Mouse (Mus musculus): Measurements from ENCODE around the gene Adh7. TPM values are rescaled to one million over a fixed set of nuclear protein-coding genes. Genes with fewer than 3 reads are reported as not detected.
A peak's percentile ranks its signal among the peaks of the same experiment; 100 is the strongest.

Adh7 gene
- total RNA-seq, 2 experiments from 2014 or later, result 8.7 to 55.5 TPM

GRCm38 (mm10) chr3:138251156-138251555 lies 33.6 kb downstream of the Adh7 start:
- DNase-seq, result no peak

- DNase-seq, result no peak
These were observed 36.6 kb downstream of the Adh7 start for GRCm38 (mm10) chr3:138254205-138254604.

GRCm38 (mm10) chr3:138255366-138255765 lies 37.8 kb downstream of the Adh7 start:
- no peak for DNase-seq

GRCm38 (mm10) chr3:138255780-138256550 lies 38.4 kb downstream of the Adh7 start:
- peak; percentile 38 to 53 for DNase-seq

- peak; percentile 26 to 65 for DNase-seq
These were observed 43.4 kb downstream of the Adh7 start, which contains the start of gene Adh1 for GRCm38 (mm10) chr3:138260721-138261669. Gene Adh1, plus strand, starts transcription at chr3:138260991.

- DNase-seq, result peak; percentile 48 to 71
These were observed 45.0 kb downstream of the Adh7 start for GRCm38 (mm10) chr3:138262568-138262967.

- DNase-seq, result no peak
These were observed 45.8 kb downstream of the Adh7 start for GRCm38 (mm10) chr3:138263154-138263930.

GRCm38 (mm10) chr3:138264648-138265047 lies 47.1 kb downstream of the Adh7 start:
- no peak for DNase-seq

GRCm38 (mm10) chr3:138270507-138270906 lies 52.9 kb downstream of the Adh7 start:
- DNase-seq, result no peak

- DNase-seq, result no peak
These were observed 53.7 kb downstream of the Adh7 start for GRCm38 (mm10) chr3:138271297-138271696.

- peak in 1 of 2 experiments; percentile 51 for DNase-seq
These were observed 55.5 kb downstream of the Adh7 start for GRCm38 (mm10) chr3:138273080-138273479.

- DNase-seq, result no peak
These were observed 57.5 kb downstream of the Adh7 start for GRCm38 (mm10) chr3:138275100-138275499.

- no peak for DNase-seq
These were observed 65.0 kb downstream of the Adh7 start for GRCm38 (mm10) chr3:138282556-138282955.

Other genes with a start within 250 kb of the Adh7 start
- gene Dapp1, start 236.2 kb upstream of the Adh7 start, total RNA-seq (2021), result 1 to 10 TPM; 3.5 to 6.9 TPM
- under 1 TPM in 1 of 2 experiments, not detected in 1; 0.10 TPM for gene 1110002E22Rik, start 152.7 kb upstream of the Adh7 start, total RNA-seq (2021)
- not detected for gene Gm5105, start 150.4 kb upstream of the Adh7 start, total RNA-seq (2021)
- 10 to 100 TPM; 12.9 to 13.1 TPM for gene Trmt10a, start 74.3 kb upstream of the Adh7 start, total RNA-seq (2021)
- 10 to 100 TPM in 1 of 2 experiments, 1 to 10 TPM in 1; 6.5 to 15.9 TPM for gene Mttp, start 72.8 kb upstream of the Adh7 start, total RNA-seq (2021)
- not detected for gene 4930579F01Rik, start 23.9 kb upstream of the Adh7 start, total RNA-seq (2021)
- gene Adh1, start 43.2 kb downstream of the Adh7 start, total RNA-seq (2021), result 1,000 to 10,000 TPM; 2,463 to 7,675 TPM
- gene Adh6a, start 95.5 kb downstream of the Adh7 start, total RNA-seq (2021), result not detected
- under 1 TPM; 0.23 to 0.33 TPM for gene Adh6b, start 124.0 kb downstream of the Adh7 start, total RNA-seq (2021)
- gene Adh4, start 197.7 kb downstream of the Adh7 start, total RNA-seq (2021), result under 1 TPM; 0.43 to 0.83 TPM
- gene Adh5, start 225.3 kb downstream of the Adh7 start, total RNA-seq (2021), result 100 to 1,000 TPM; 160 to 207 TPM